Mouse (Mus musculus) forebrain, postnatal 0 days (tissue): ENCODE measurements around the gene Ptprt. TPM values are rescaled to one million over a fixed set of nuclear protein-coding genes. Genes with fewer than 3 reads are reported as not detected.

Experiments
- ATAC-seq: fragments of 200-750 bp; cut with Nextera tagmentation; 2 replicates; pipeline ENCODE4 v1.8.0; 2017; ENCODE audit warnings: mild to moderate bottlenecking, moderate library complexity
- DNase-seq: peaks from one replicate; pipeline ENCODE4 v3.0.0-alpha.2; 2015
- H3K27ac ChIP-seq: fragments of 300-500 bp; sonication (generic); 2 replicates; pipeline ENCODE4 v1.5.1; 2014; ENCODE audit warnings: low read depth, mild to moderate bottlenecking, antibody characterized with exemption, low read length, moderate library complexity, mixed read lengths
- H3K27me3 ChIP-seq: fragments of 300-500 bp; sonication (generic); 2 replicates; pipeline ENCODE4 v1.6.1; 2014; ENCODE audit warnings: mild to moderate bottlenecking, low read length, mixed read lengths; ENCODE audit not compliant: insufficient read depth
- H3K36me3 ChIP-seq: fragments of 300-500 bp; sonication (generic); 2 replicates; pipeline ENCODE4 v1.6.1; 2014; ENCODE audit warnings: mild to moderate bottlenecking, moderate library complexity; ENCODE audit not compliant: insufficient read depth
- H3K4me1 ChIP-seq: fragments of 300-500 bp; sonication (generic); 2 replicates; pipeline ENCODE4 v1.6.1; 2014; ENCODE audit warnings: antibody characterized with exemption; ENCODE audit not compliant: insufficient read depth
- H3K4me2 ChIP-seq: fragments of 300-500 bp; sonication (generic); 2 replicates; pipeline ENCODE4 v1.6.1; 2014; ENCODE audit warnings: low read depth, mild to moderate bottlenecking, moderate library complexity
- H3K4me3 ChIP-seq: fragments of 300-500 bp; sonication (generic); 2 replicates; pipeline ENCODE4 v1.5.1; 2014; ENCODE audit warnings: low read depth, low read length, mixed read lengths
- H3K9ac ChIP-seq: fragments of 300-500 bp; sonication (generic); 2 replicates; pipeline ENCODE4 v1.6.1; 2014; ENCODE audit warnings: mild to moderate bottlenecking
- H3K9me3 ChIP-seq: fragments of 300-500 bp; sonication (generic); 2 replicates; pipeline ENCODE4 v1.6.1; 2016; ENCODE audit warnings: low read length
- CTCF ChIP-seq: sonication (generic); IDR thresholded peaks from 2 replicates; pipeline ENCODE4 v1.5.1; 2016; ENCODE audit warnings: antibody characterized with exemption, control low read depth, low read depth
- WGBS: fragments of 180-500 bp; shearing (Covaris S2); extraction: QIAGEN DNeasy Blood & Tissue Kit; methylation state at CpG from one replicate; pipeline ENCODE4 v1.1.7; 2014; 5-methylcytosine and 5-hydroxymethylcytosine counted together
- polyA plus RNA-seq: library from polyadenylated mRNA; unstranded; fragments of >200 nt; fragmentation: Nextera tagmentation; extraction: Ambion mirVana; gene quantifications from 2 replicates; pipeline ENCODE4 v1.2.1, GENCODE M21; 2015
- total RNA-seq: library from RNA; depleted of rRNA; stranded (reverse); fragments of >200 nt; gene quantifications from 2 replicates; pipeline ENCODE4 v1.2.3, GENCODE M21; 2014

The Ptprt gene
- total and polyA plus RNA-seq, 2 experiments from 2014 or later, result 12.0 to 58.4 TPM

DNA sequence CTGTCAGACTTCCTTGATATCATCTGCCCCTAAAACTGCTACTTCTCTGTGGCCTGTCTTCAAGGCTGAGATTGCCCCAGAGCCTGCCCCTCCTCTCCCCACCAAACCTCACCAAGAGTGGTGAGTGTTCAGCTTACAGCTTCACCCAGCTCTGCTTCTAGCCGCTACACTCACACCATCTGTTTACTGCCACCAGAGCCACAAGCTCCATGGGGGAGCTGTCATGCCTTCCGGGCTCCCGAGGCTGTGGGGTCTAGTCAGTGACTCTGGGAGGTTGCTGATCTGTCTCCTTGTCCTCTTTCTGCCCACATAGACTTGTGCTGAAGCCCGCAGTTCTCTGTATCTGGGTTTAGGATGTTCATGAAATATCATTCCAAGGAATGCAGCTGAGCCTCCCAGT is 947.9 kb downstream of the Ptprt start:
- Histone ChIP-seq H3K36me3 (no peaks in the 10 kb centered on the region), H3K4me2 (no peak overlapping the region), H3K9me3 (no peaks in the 10 kb centered on the region), H3K27ac (no peak overlapping the region), H3K27me3 (no peaks in the 10 kb centered on the region), H3K4me1 (no peaks in the 10 kb centered on the region), H3K9ac (no peak overlapping the region), H3K4me3 (no peak overlapping the region)
- no peak for TF ChIP-seq CTCF
- no peak for ATAC-seq
- WGBS, result 42% methylated on average over 4 of the region's 4 CpGs
- DNase-seq, result no peak

DNA sequence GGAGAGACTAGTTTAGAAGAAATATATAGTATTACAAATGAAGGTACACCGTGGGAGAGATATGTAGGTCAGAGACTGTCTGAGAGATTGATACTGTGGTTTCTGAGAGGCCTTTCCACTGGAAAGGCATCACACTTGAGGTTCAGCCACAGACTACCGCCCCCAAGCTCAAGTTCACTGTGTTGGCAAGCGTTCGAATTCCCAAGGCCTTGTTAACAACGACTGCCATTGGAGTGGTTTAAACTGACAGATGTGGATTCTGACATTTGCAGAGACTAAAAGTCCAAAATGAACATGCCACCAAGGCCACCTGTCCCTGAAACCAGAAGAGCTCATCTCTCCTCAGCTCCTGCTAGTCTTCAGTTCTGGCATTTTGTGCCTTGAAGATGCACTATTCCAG is 951.6 kb downstream of the Ptprt start:
- ATAC-seq (no peak), DNase-seq (no peak)
- Histone ChIP-seq H3K9me3 (no peaks in the 10 kb centered on the region), H3K27ac (no peak overlapping the region), H3K36me3 (no peaks in the 10 kb centered on the region), H3K27me3 (no peaks in the 10 kb centered on the region), H3K4me2 (no peak overlapping the region), H3K9ac (no peak overlapping the region), H3K4me3 (no peak overlapping the region), H3K4me1 (peaks cover 14% of the 10 kb centered on the region)
- WGBS, result 82% methylated on average over 5 of the region's 5 CpGs
- TF ChIP-seq CTCF, result no peak

DNA sequence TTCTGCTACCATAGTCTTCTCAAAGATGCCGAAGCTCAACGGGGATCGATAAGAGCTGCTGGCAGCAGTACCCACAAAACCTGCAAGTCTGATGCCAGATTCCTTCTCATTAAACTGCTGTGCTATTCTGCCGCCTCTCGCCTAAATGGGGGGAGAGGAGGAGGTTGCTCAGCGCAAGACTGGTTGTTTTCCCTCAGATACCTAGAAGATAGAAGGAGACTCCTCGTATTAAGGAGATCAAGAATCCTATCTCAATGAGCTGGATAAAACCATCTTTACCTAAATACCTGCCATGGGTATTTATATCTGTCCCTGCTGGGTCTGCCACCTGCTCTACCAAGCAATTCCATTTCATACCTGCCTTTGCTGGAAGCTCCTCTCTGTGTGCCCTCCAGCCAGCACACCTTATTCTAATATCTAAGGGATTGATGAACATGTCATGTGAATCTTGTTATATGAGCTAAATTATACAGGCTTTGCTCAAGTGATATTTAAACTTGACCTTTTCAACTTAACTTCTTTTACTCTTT is 954.5 kb downstream of the Ptprt start:
- Histone ChIP-seq H3K27ac (no peak overlapping the region), H3K9ac (no peak overlapping the region), H3K4me2 (no peak overlapping the region), H3K9me3 (no peaks in the 10 kb centered on the region), H3K27me3 (no peaks in the 10 kb centered on the region), H3K4me3 (no peak overlapping the region), H3K36me3 (no peaks in the 10 kb centered on the region), H3K4me1 (peaks cover 14% of the 10 kb centered on the region)
- TF ChIP-seq CTCF, result no peak
- no peak for DNase-seq
- WGBS, result 63% methylated on average over 7 of the region's 7 CpGs
- no peak for ATAC-seq

DNA sequence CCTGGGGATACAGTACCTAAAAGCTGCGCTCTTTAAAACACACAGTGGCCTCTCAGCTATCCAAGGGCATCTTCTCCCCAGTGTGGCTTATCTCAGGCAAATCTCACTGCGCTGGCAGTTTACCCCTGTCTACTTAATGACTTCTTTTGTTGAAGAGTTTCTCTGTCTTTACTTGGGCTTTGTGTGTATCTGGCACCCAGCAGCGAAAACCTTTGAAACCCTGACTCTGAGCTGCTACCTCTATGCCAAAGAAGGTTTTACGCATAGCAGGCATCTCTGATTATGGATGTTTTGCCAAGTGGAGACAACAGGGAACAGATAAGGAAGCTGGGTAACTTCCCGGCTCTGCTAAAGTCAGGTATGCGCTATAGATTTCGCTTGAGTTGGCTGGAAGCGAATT is 956.1 kb downstream of the Ptprt start:
- Histone ChIP-seq H3K4me1 (peaks cover 14% of the 10 kb centered on the region), H3K9ac (no peak overlapping the region), H3K27ac (no peak overlapping the region; the same call in 1 of the 2 replicates), H3K36me3 (no peaks in the 10 kb centered on the region), H3K9me3 (no peaks in the 10 kb centered on the region), H3K4me3 (no peak overlapping the region), H3K27me3 (no peaks in the 10 kb centered on the region), H3K4me2 (0 out of 2 replicates have a peak overlapping the region, but pooled peaks have one; percentile 14)
- TF ChIP-seq CTCF, result no peak
- ATAC-seq (no peak), DNase-seq (no peak)
- WGBS, result 12% methylated on average over 8 of the region's 8 CpGs

DNA sequence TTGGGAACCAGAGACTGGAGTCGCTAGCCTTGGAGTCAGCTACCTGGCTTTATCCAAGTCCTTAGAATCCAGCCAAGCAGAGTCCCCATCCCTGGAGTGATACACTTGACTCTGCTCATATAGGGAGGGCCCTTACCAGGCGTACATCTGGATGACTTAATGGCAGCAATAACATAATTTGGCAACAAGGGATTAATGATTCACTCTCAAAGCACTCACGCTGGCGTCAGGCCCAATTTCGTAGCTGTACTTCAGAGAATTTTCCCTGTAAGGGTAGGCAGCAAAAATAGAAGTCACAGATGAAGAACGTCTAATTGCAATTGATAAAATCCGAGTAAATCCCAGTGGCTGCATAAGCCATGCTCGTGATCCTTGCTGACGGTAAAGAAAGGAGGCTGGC is 956.5 kb downstream of the Ptprt start:
- ATAC-seq (no peak), DNase-seq (peak; percentile 45)
- 26% methylated on average over 9 of the region's 9 CpGs for WGBS
- no peak for TF ChIP-seq CTCF
- Histone ChIP-seq H3K9me3 (no peaks in the 10 kb centered on the region), H3K9ac (no peak overlapping the region), H3K27ac (no peak overlapping the region), H3K4me2 (0 out of 2 replicates have a peak overlapping the region, but pooled peaks have one; percentile 14), H3K36me3 (no peaks in the 10 kb centered on the region), H3K27me3 (no peaks in the 10 kb centered on the region), H3K4me3 (no peak overlapping the region), H3K4me1 (peaks cover 14% of the 10 kb centered on the region)

DNA sequence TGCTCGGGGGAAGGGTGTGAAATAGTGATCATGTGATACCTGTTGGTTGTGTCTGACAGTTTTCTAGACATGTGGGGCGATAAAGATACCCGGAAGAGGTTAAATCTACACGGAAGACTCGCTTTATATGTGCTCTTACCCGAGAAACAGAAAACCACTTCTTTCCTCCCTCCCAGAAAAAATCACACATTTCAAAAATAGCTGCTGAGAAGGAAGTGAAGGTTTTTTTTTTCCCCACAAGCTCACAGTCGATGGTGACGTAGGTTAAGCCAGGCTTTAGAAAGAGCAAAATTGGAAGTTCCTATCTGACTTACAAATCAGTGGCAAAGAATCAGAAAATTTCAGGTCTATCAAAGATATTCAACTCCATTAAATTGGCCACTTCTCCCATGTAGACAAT is 965.1 kb downstream of the Ptprt start:
- no peak for ATAC-seq
- Histone ChIP-seq H3K36me3 (no peaks in the 10 kb centered on the region), H3K27ac (no peak overlapping the region), H3K4me3 (no peak overlapping the region), H3K27me3 (no peaks in the 10 kb centered on the region), H3K4me1 (no peaks in the 10 kb centered on the region), H3K9ac (no peak overlapping the region), H3K4me2 (no peak overlapping the region), H3K9me3 (no peaks in the 10 kb centered on the region)
- no peak for TF ChIP-seq CTCF
- 76% methylated on average over 8 of the region's 8 CpGs for WGBS
- DNase-seq, result no peak

DNA sequence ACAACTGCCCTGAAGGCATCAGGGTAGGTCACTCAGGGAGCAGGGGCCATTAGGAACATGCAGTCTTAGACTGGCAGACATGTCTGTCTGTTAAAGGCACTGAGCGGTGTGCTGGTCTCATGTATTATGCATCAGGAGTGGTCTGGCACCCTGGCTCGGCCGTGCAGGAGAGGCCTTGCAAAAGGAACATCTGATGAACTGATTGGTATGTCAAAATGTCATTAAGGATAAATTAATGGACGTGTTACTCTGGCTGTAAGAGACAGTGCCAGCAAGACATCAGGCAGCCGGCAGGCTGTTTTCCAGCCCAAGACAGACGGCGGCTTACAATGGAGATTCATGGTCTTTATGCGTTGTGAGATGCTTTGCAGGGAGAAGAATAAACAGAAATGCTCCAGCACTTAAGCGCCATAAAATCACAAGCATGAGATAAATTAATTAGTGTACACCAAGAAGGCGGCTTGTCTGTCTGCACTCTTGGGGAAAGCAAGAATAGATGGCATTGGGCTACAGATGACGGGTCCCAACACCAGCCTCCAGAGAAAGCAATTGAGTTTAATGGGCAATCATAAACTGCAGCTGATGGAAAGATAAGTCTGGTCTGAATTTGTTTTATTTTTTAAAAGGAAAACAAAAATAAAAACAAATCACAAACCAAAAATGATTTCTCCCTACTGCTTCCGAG is 992.5 kb downstream of the Ptprt start:
- H3K36me3 ChIP-seq, result no peaks in the 10 kb centered on the region
- WGBS, result 29% methylated on average over 12 of the region's 12 CpGs
- no peaks in the 10 kb centered on the region for H3K9me3 ChIP-seq
- peak; percentile 41 for DNase-seq
- no peak for TF ChIP-seq CTCF
- no peak overlapping the region for H3K4me3 ChIP-seq
- no peaks in the 10 kb centered on the region for H3K4me1 ChIP-seq
- ATAC-seq, result peak; percentile 42
- no peak overlapping the region for H3K4me2 ChIP-seq
- no peak overlapping the region for H3K27ac ChIP-seq
- H3K27me3 ChIP-seq, result no peaks in the 10 kb centered on the region
- H3K9ac ChIP-seq, result no peak overlapping the region
